Mouse (Mus musculus): ENCODE results near the gene Epb41l4b. TPM values are rescaled to one million over a fixed set of nuclear protein-coding genes. Genes with fewer than 3 reads are reported as not detected.
A peak's percentile ranks its signal among the peaks of the same experiment; 100 is the strongest.

Epb41l4b gene
- polyA plus RNA-seq, 1 experiment from 2014 or later, result 3.7 TPM

GRCm38 (mm10) chr4:57015032-57015431, 128.2 kb downstream of the Epb41l4b start:
- Histone ChIP-seq H3K36me3 (replicated peaks) (no peaks in the 10 kb centered on the region), H3K4me2 (no peak overlapping the region), H3K9ac (no peak overlapping the region), H3K27me3 (replicated peaks) (no peaks in the 10 kb centered on the region), H3K9me3 (no peaks in the 10 kb centered on the region), H3K4me1 (no peaks in the 10 kb centered on the region), H3K4me3 (no peak overlapping the region), H3K27ac (no peak overlapping the region)
- ATAC-seq (replicated peaks), result no peak
- WGBS, result 85% methylated on average over 5 of the region's 5 CpGs

GRCm38 (mm10) chr4:57011454-57012046, 131.7 kb downstream of the Epb41l4b start:
- Histone ChIP-seq H3K4me3 (no peak overlapping the region), H3K27me3 (replicated peaks) (no peaks in the 10 kb centered on the region), H3K27ac (no peak overlapping the region), H3K9ac (no peak overlapping the region), H3K4me1 (no peaks in the 10 kb centered on the region), H3K4me2 (no peak overlapping the region), H3K36me3 (replicated peaks) (no peaks in the 10 kb centered on the region), H3K9me3 (no peaks in the 10 kb centered on the region)
- ATAC-seq (replicated peaks), result no peak
- 67% methylated on average over 8 of the region's 8 CpGs for WGBS

GRCm38 (mm10) chr4:57010919-57011318, 132.3 kb downstream of the Epb41l4b start:
- Histone ChIP-seq H3K4me1 (no peaks in the 10 kb centered on the region), H3K4me3 (no peak overlapping the region), H3K4me2 (no peak overlapping the region), H3K9me3 (no peaks in the 10 kb centered on the region), H3K36me3 (replicated peaks) (no peaks in the 10 kb centered on the region), H3K9ac (no peak overlapping the region), H3K27ac (no peak overlapping the region), H3K27me3 (replicated peaks) (no peaks in the 10 kb centered on the region)
- no peak for ATAC-seq (replicated peaks)
- WGBS, result 15% methylated on average over 6 of the region's 6 CpGs

- Histone ChIP-seq H3K27me3 (replicated peaks) (no peaks in the 10 kb centered on the region), H3K27ac (no peak overlapping the region), H3K9ac (no peak overlapping the region), H3K4me2 (no peak overlapping the region), H3K9me3 (no peaks in the 10 kb centered on the region), H3K36me3 (replicated peaks) (no peaks in the 10 kb centered on the region), H3K4me1 (no peaks in the 10 kb centered on the region), H3K4me3 (no peak overlapping the region)
- WGBS, result 58% methylated on average over 5 of the region's 5 CpGs
- 0 out of 2 replicates have a peak, but pooled peaks have one; percentile 33 for ATAC-seq (replicated peaks)
Measured at GRCm38 (mm10) chr4:57010425-57010824, 132.8 kb downstream of the Epb41l4b start.

GRCm38 (mm10) chr4:57007717-57008116, 135.5 kb downstream of the Epb41l4b start:
- no peaks in the 10 kb centered on the region for H3K36me3 ChIP-seq (replicated peaks)
- H3K27ac ChIP-seq, result no peak overlapping the region
- no peak overlapping the region for H3K4me3 ChIP-seq
- H3K4me1 ChIP-seq, result no peaks in the 10 kb centered on the region
- no peak overlapping the region for H3K9ac ChIP-seq
- no peak overlapping the region for H3K4me2 ChIP-seq
- no peak for ATAC-seq (replicated peaks)
- no peaks in the 10 kb centered on the region for H3K9me3 ChIP-seq
- 86% methylated on average over 9 of the region's 9 CpGs for WGBS
- H3K27me3 ChIP-seq (replicated peaks), result no peaks in the 10 kb centered on the region

GRCm38 (mm10) chr4:57005011-57005410, 138.2 kb downstream of the Epb41l4b start:
- Histone ChIP-seq H3K4me3 (no peak overlapping the region), H3K36me3 (replicated peaks) (no peaks in the 10 kb centered on the region), H3K27ac (no peak overlapping the region), H3K4me2 (no peak overlapping the region), H3K4me1 (no peaks in the 10 kb centered on the region), H3K9ac (no peak overlapping the region), H3K9me3 (no peaks in the 10 kb centered on the region), H3K27me3 (replicated peaks) (no peaks in the 10 kb centered on the region)
- WGBS, result 67% methylated on average over 8 of the region's 8 CpGs
- peak; percentile 37; the same call in 1 of the 2 replicates for ATAC-seq (replicated peaks)

- Histone ChIP-seq H3K36me3 (replicated peaks) (no peaks in the 10 kb centered on the region), H3K4me1 (no peaks in the 10 kb centered on the region), H3K27ac (no peak overlapping the region), H3K4me2 (no peak overlapping the region), H3K9ac (no peak overlapping the region), H3K4me3 (no peak overlapping the region), H3K27me3 (replicated peaks) (no peaks in the 10 kb centered on the region), H3K9me3 (no peaks in the 10 kb centered on the region)
- WGBS, result 84% methylated on average over 8 of the region's 8 CpGs
- no peak for ATAC-seq (replicated peaks)
Measured at GRCm38 (mm10) chr4:57003886-57004285, 139.4 kb downstream of the Epb41l4b start.

- H3K9me3 ChIP-seq, result no peaks in the 10 kb centered on the region
- ATAC-seq (replicated peaks), result no peak
- H3K27ac ChIP-seq, result no peak overlapping the region
- H3K4me3 ChIP-seq, result no peak overlapping the region
- H3K9ac ChIP-seq, result no peak overlapping the region
- no peaks in the 10 kb centered on the region for H3K27me3 ChIP-seq (replicated peaks)
- H3K36me3 ChIP-seq (replicated peaks), result no peaks in the 10 kb centered on the region
- 77% methylated on average over 3 of the region's 3 CpGs for WGBS
- no peaks in the 10 kb centered on the region for H3K4me1 ChIP-seq
- no peak overlapping the region for H3K4me2 ChIP-seq
Measured at GRCm38 (mm10) chr4:57002751-57003150, 140.5 kb downstream of the Epb41l4b start.

GRCm38 (mm10) chr4:57001437-57001836, 141.8 kb downstream of the Epb41l4b start:
- no peak overlapping the region for H3K9ac ChIP-seq
- H3K27me3 ChIP-seq (replicated peaks), result no peaks in the 10 kb centered on the region
- H3K36me3 ChIP-seq (replicated peaks), result no peaks in the 10 kb centered on the region
- H3K4me1 ChIP-seq, result no peaks in the 10 kb centered on the region
- no peak overlapping the region for H3K4me2 ChIP-seq
- no peaks in the 10 kb centered on the region for H3K9me3 ChIP-seq
- H3K4me3 ChIP-seq, result no peak overlapping the region
- ATAC-seq (replicated peaks), result no peak
- H3K27ac ChIP-seq, result no peak overlapping the region
- 89% methylated on average over 2 of the region's 2 CpGs for WGBS

- Histone ChIP-seq H3K27ac (no peak overlapping the region), H3K4me3 (no peak overlapping the region), H3K36me3 (replicated peaks) (no peaks in the 10 kb centered on the region), H3K4me1 (peaks cover 11% of the 10 kb centered on the region; the same call in 1 of the 2 replicates), H3K27me3 (replicated peaks) (no peaks in the 10 kb centered on the region), H3K9me3 (no peaks in the 10 kb centered on the region), H3K9ac (no peak overlapping the region), H3K4me2 (no peak overlapping the region)
- no peak for ATAC-seq (replicated peaks)
- WGBS, result 88% methylated on average over 7 of the region's 7 CpGs
Measured at GRCm38 (mm10) chr4:56993331-56993730, 149.9 kb downstream of the Epb41l4b start.

- no peaks in the 10 kb centered on the region for H3K27me3 ChIP-seq (replicated peaks)
- H3K4me3 ChIP-seq, result no peak overlapping the region
- no peaks in the 10 kb centered on the region for H3K9me3 ChIP-seq
- no peak for ATAC-seq (replicated peaks)
- H3K4me2 ChIP-seq, result no peak overlapping the region
- peaks cover 11% of the 10 kb centered on the region; the same call in 1 of the 2 replicates for H3K4me1 ChIP-seq
- no peaks in the 10 kb centered on the region for H3K36me3 ChIP-seq (replicated peaks)
- no peak overlapping the region for H3K27ac ChIP-seq
- whole genome bisulfite sequencing, result 77% methylated on average over 2 of the region's 2 CpGs
- no peak overlapping the region for H3K9ac ChIP-seq
Measured at GRCm38 (mm10) chr4:56991951-56992350, 151.3 kb downstream of the Epb41l4b start.

GRCm38 (mm10) chr4:56990215-56990584, 153.0 kb downstream of the Epb41l4b start, which contains the start of gene Frrs1l:
TSS of gene Frrs1l (minus strand) at chr4:56990391.
- no peaks in the 10 kb centered on the region for H3K27me3 ChIP-seq (replicated peaks)
- H3K4me1 ChIP-seq, result peaks cover 11% of the 10 kb centered on the region; the same call in 1 of the 2 replicates
- H3K4me2 ChIP-seq, result peak within 1 kb of the TSS; percentile 86
- no peaks in the 10 kb centered on the region for H3K36me3 ChIP-seq (replicated peaks)
- peak within 1 kb of the TSS; percentile 81 for H3K9ac ChIP-seq
- no peaks in the 10 kb centered on the region for H3K9me3 ChIP-seq
- WGBS, result 0% methylated on average over 40 of the region's 44 CpGs
- ATAC-seq (replicated peaks), result peak; percentile 96
- peak within 1 kb of the TSS; percentile 86 for H3K4me3 ChIP-seq
- H3K27ac ChIP-seq, result peak within 1 kb of the TSS; percentile 88
